Mouse (Mus musculus): ENCODE data around the gene Gm37419.

Gene Gm37419

GRCm38 (mm10) chr16:23988466-23989208 is at the start of gene Gm37419, which contains the start of gene Bcl6:
Gm37419 (plus strand) TSS chr16:23988482.
Bcl6 (minus strand) TSS chr16:23988852.
- ChIA-PET POLR2A (interaction anchor here (0.6 to 11.1 kb wide), 88 partner anchors 8 to 1314 kb away, joined by 3 to 116 read pairs (median 4); partner anchors contain the start of gene Lpp (in 2 of the 4)), CTCF (interaction anchor here (0.6 to 1.1 kb wide), 8 partner anchors 34 to 1878 kb away, joined by 3 to 16 read pairs (median 4); no protein-coding TSS in a partner anchor)

- CTCF ChIA-PET = no interaction called here
- POLR2A ChIA-PET = no interaction called here
These were observed 43.5 kb upstream of the Gm37419 start for GRCm38 (mm10) chr16:23944801-23945200.

GRCm38 (mm10) chr16:23947654-23948053 is 40.6 kb upstream of the Gm37419 start:
- CTCF ChIA-PET = interaction anchor here in 1 of 4 experiments (0.7 to 1.3 kb wide), 2 partner anchors 49 to 495 kb away, joined by 3 read pairs; no protein-coding TSS in a partner anchor
- POLR2A ChIA-PET = interaction anchor here in 1 of 4 experiments (0.6 kb wide), 1 partner anchor 70 kb away, joined by 4 read pairs; no protein-coding TSS in a partner anchor

GRCm38 (mm10) chr16:23952101-23952727 is 36.1 kb upstream of the Gm37419 start:
- POLR2A ChIA-PET = interaction anchor here in 3 of 4 experiments (0.7 to 2.0 kb wide), 4 partner anchors 10 to 387 kb away, joined by 3 to 8 read pairs (median 3); no protein-coding TSS in a partner anchor

GRCm38 (mm10) chr16:23953189-23953958 is 34.9 kb upstream of the Gm37419 start:
- POLR2A ChIA-PET = interaction anchor here in 3 of 4 experiments (0.5 to 2.0 kb wide), 16 partner anchors 9 to 1557 kb away, joined by 3 to 11 read pairs (median 4); no protein-coding TSS in a partner anchor
- CTCF ChIA-PET = interaction anchor here (0.5 to 2.4 kb wide), 28 partner anchors 9 to 895 kb away, joined by 3 to 19 read pairs (median 4); partner anchors contain the start of genes Bcl6 (in 1 of the 4) and Rtp2 (in 1 of the 4)

More at GRCm38 (mm10) chr16:23952101-23952727, 36.1 kb upstream of the Gm37419 start:
- CTCF ChIA-PET = interaction anchor here in 3 of 4 experiments (0.7 to 2.4 kb wide), 6 partner anchors 30 to 467 kb away, joined by 3 to 19 read pairs (median 12); no protein-coding TSS in a partner anchor

GRCm38 (mm10) chr16:23953959-23954260 is 34.4 kb upstream of the Gm37419 start:
- ChIA-PET CTCF (interaction anchor here (0.6 to 2.4 kb wide), 23 partner anchors 9 to 1072 kb away, joined by 3 to 19 read pairs (median 4); partner anchors contain the start of gene Bcl6 (in 1 of the 4)), POLR2A (interaction anchor here (0.6 to 2.0 kb wide), 13 partner anchors 9 to 1105 kb away, joined by 3 to 11 read pairs (median 4); no protein-coding TSS in a partner anchor)

GRCm38 (mm10) chr16:23958938-23959337 is 29.3 kb upstream of the Gm37419 start:
- CTCF ChIA-PET = interaction anchor here in 2 of 4 experiments (0.5 to 1.3 kb wide), 5 partner anchors 9 to 60 kb away, joined by 3 to 5 read pairs (median 4); no protein-coding TSS in a partner anchor

GRCm38 (mm10) chr16:23962401-23962800 is 25.9 kb upstream of the Gm37419 start:
- POLR2A ChIA-PET = interaction anchor here in 3 of 4 experiments (0.6 to 1.6 kb wide), 3 partner anchors 9 to 1013 kb away, joined by 3 to 8 read pairs (median 3); no protein-coding TSS in a partner anchor
- CTCF ChIA-PET = interaction anchor here in 3 of 4 experiments (0.5 to 3.1 kb wide), 5 partner anchors 8 to 1595 kb away, joined by 3 to 12 read pairs (median 4); no protein-coding TSS in a partner anchor

More at GRCm38 (mm10) chr16:23958938-23959337, 29.3 kb upstream of the Gm37419 start:
- POLR2A ChIA-PET = no interaction called here

GRCm38 (mm10) chr16:23963896-23964668 is 24.2 kb upstream of the Gm37419 start:
- ChIA-PET POLR2A (interaction anchor here in 3 of 4 experiments (0.8 to 1.3 kb wide), 4 partner anchors 18 to 25 kb away, joined by 3 to 4 read pairs (median 4); partner anchors contain the start of genes Bcl6 (in 3 of the 3) and Gm37419 (in 2 of the 3)), CTCF (interaction anchor here (0.5 to 3.1 kb wide), 8 partner anchors 8 to 1224 kb away, joined by 3 to 12 read pairs (median 3); no protein-coding TSS in a partner anchor)

GRCm38 (mm10) chr16:23964706-23965367 is 23.4 kb upstream of the Gm37419 start:
- ChIA-PET POLR2A (interaction anchor here in 3 of 4 experiments (0.6 to 1.3 kb wide), 4 partner anchors 18 to 24 kb away, joined by 3 to 5 read pairs (median 4); partner anchors contain the start of genes Bcl6 (in 2 of the 3) and Gm37419 (in 1 of the 3)), CTCF (interaction anchor here in 2 of 4 experiments (0.6 to 3.1 kb wide), 3 partner anchors 9 to 19 kb away, joined by 3 to 12 read pairs (median 3); no protein-coding TSS in a partner anchor)

- ChIA-PET CTCF (interaction anchor here in 2 of 4 experiments (0.7 to 1.1 kb wide), 3 partner anchors 17 to 704 kb away, joined by 3 to 5 read pairs (median 3); no protein-coding TSS in a partner anchor), POLR2A (interaction anchor here in 2 of 4 experiments (0.6 kb wide), 2 partner anchors 602 to 716 kb away, joined by 3 read pairs; no protein-coding TSS in a partner anchor)
These were observed 22.2 kb upstream of the Gm37419 start for GRCm38 (mm10) chr16:23966066-23966465.

GRCm38 (mm10) chr16:23967301-23967700 is 21.0 kb upstream of the Gm37419 start:
- ChIA-PET CTCF (interaction anchor here in 3 of 4 experiments (0.6 to 1.3 kb wide), 18 partner anchors 9 to 1099 kb away, joined by 3 to 5 read pairs (median 4); partner anchors contain the start of gene Rtp2 (in 1 of the 3)), POLR2A (interaction anchor here in 2 of 4 experiments (1.0 to 1.5 kb wide), 3 partner anchors 15 to 19 kb away, joined by 4 to 5 read pairs (median 5); no protein-coding TSS in a partner anchor)

GRCm38 (mm10) chr16:23968888-23969287 is 19.4 kb upstream of the Gm37419 start:
- ChIA-PET CTCF (no interaction called here), POLR2A (no interaction called here)

- POLR2A ChIA-PET = interaction anchor here in 1 of 4 experiments (1.6 kb wide), 1 partner anchor 19 kb away, joined by 5 read pairs; the partner anchor contains the start of genes Bcl6 and Gm37419
These were observed 18.4 kb upstream of the Gm37419 start for GRCm38 (mm10) chr16:23969919-23970318.

GRCm38 (mm10) chr16:23972126-23972740 is 16.0 kb upstream of the Gm37419 start:
- CTCF ChIA-PET = interaction anchor here in 2 of 4 experiments (1.3 to 2.6 kb wide), 2 partner anchors 10 kb away, joined by 3 to 14 read pairs; no protein-coding TSS in a partner anchor
- POLR2A ChIA-PET = interaction anchor here in 2 of 4 experiments (0.8 to 2.0 kb wide), 3 partner anchors 9 to 17 kb away, joined by 4 to 5 read pairs (median 5); partner anchors contain the start of genes Bcl6 (in 1 of the 2) and Gm37419 (in 1 of the 2)

More at GRCm38 (mm10) chr16:23969919-23970318, 18.4 kb upstream of the Gm37419 start:
- CTCF ChIA-PET = interaction anchor here in 1 of 4 experiments (1.2 kb wide), 1 partner anchor 13 kb away, joined by 4 read pairs; no protein-coding TSS in a partner anchor

Measured in embryonic stem cell, embryonic (primary cell).